Mouse (Mus musculus) retina, postnatal 1 day (tissue): ENCODE data around the gene Rnf227.
"Not testable (repeated sequence)": the region's sequence is repeated elsewhere in the genome, so short reads cannot be mapped to it uniquely, and the experiment has no call there.

Experiments used
- DNase-seq: peaks from one replicate; pipeline ENCODE4 v3.0.0-alpha.2; 2012

Rnf227 gene

DNA sequence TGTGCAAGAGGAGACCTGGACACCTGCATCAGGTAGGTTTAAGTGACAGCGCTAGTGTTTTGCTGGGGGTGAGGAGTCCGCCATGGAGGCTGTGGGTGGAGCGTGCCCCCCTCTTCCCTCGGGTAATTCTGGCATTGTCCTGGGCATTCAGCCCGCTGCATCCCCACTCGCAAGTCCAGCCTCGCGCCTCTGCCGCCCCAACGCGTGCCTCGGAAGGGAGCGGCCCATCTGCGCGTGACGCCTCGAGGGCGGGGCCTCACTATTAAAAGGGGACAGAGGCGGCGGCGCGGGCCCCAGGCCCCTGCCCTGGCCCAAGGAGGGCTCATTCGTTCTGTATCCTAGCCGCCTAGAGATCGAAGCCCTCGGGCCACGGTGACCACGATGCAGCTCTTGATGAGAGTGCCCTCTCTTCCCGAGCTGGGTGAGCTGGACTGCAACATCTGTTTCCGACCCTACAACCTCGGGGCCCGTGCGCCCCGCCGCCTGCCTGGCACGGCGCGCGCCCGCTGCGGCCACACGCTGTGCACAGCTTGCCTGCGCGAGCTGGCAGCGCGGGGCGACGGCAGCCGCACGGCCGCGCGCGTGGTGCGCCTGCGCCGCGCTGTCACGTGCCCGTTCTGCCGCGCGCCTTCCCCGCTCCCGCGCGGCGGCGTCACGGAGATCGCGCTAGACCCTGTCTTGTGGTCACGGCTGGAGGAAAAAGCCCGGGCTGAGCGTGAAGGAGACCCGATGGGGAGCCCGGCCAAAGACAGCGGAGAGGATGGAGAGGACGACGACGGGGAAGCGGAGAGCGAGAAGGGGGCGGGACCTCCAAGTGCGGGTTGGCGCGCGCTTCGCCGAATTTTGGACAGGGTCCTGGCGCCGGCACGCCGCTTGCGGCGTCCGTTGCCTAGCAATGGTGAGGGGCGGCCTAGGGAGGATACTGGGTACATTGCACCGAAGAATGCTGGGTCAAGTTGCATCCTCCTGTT, at the start of gene Rnf227:
TSS of gene Rnf227 (plus strand) at position 301 of the 971 bp plus-strand sequence.
- DNase-seq: peak; percentile 91

DNA sequence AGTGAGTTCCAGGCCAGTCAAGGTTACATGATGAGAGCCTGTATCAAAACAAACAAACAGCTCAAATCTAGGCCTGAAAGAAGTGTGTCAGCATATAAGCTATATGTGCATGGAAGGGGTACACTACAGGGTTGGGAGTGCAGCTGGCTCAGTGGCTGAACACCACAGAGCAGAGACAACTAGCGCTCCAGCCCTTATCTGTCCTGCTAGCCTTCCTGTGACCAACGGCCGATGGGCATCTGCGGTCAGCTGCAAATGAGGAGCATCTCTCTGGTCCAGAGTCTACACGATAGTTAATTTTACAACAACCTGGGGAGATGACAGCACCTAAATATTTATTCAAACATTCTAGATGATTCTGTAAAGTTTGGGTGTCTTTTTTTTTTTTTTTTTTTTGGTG, 49.1 kb upstream of the Rnf227 start:
- DNase-seq: no peak

DNA sequence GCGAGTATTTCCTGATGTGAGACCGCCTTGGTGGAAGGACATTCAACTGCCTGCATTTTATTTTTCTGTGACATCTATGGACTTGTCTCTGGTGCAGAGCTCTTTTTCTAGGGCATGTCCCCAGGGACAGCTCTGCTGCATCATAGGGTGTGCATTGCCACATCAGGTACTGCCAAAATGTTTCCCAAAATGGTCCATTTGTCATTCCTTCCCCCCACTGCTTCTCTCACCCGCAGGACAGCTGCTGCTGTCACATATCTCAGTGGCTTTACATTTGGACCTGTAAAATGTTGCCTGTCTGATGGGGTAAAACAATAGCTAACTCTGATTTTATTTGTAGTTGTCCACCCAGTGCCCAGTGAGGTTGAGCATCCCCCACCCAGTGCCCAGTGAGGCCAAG, 45.0 kb upstream of the Rnf227 start:
- DNase-seq: no peak

DNA sequence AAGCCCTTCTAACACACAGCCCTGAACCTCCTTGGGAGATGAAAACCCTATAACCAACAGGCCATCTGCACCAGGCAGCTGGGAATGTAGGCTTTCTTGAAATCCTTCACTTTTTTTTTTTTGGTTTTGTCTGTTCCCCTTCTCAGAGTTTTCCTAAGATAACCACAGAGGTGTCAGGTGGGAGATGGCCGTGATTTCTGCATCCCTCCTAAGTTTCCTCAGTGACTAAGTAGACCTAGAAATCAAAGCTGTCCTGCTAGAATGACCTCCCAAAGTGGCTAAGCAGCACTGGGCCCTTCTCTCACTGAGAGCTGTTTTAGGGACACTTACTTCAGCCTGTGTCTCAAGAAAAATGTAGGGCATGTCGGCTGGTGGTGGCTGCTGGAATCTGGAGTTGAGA, 42.5 kb upstream of the Rnf227 start:
- no peak for DNase-seq

DNA sequence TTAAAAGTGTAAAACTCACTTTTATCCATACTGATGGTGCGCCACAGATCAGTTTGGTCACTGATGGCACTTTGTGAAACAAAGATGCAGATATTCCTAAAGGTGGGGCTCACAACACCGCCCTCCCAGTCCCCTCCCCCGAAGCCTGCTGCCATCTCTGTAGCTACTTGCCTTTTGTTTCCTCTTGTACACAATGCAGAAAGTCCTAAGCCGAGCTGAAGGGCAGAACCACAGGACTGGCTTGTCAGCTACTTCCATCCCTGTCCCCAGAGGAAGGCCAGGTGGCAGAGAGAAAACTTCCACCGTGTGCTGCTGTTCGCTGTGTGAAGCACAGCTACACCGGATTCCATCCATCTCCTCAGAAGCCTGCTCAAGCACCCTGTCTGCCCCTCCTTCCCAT, 42.0 kb upstream of the Rnf227 start:
- no peak for DNase-seq

DNA sequence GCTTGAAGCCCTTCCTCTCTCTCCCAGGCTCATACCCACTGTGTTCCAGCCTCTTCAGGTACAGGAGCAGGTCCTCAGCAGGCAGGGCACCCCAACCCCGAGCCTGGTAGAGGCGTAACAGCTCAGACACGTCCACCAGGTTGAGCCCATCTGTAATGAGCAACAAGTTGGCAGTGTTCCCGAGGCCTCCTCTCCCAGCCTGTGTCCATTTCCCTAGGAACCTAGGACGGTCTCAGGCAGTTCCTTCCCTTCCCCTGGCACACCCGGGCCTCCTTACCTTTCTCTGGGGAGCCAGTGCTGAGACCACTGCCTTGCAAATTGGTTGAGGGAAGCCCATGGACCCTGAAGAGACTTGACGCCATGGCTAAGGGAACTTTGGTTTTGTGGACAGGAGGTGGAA, 37.4 kb upstream of the Rnf227 start:
- no peak for DNase-seq

DNA sequence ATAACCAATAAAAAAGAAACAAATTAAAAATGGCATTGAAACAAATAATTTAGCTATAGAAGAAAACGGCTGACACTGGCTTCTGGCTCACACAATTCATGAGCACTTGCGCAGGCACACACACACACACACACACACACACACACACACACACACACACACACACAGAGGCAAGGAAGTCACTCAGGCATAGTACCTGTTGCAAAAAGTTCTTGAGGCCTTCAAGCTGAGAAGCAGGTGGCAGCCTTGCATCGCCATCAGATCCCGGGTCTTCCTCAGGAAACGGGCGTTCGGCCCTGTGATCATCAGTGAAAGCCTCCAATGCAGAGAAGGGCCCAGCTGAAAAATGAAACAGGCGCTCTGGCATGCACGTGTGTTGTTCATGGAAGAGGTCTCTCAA, 35.0 kb upstream of the Rnf227 start:
- DNase-seq: no peak

DNA sequence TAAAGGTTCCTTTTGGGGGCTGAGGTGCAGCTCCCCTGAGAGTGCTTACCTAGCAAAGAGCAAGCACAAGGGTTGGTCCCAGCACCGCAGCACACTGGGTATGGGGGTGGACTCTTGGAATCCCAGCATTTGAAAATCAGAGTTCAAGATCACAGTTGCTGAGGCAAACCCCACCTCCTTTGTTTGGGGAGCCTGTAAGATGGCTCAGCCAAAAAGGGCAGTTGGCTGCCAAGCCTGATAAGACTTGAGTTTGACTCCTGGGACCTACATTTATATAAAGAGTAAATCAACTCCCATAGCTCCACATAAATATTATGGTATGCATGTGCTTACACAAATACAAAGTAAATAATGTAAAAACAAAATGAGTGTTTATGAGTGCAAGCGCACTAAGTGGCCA, 34.2 kb upstream of the Rnf227 start:
- DNase-seq: no peak

DNA sequence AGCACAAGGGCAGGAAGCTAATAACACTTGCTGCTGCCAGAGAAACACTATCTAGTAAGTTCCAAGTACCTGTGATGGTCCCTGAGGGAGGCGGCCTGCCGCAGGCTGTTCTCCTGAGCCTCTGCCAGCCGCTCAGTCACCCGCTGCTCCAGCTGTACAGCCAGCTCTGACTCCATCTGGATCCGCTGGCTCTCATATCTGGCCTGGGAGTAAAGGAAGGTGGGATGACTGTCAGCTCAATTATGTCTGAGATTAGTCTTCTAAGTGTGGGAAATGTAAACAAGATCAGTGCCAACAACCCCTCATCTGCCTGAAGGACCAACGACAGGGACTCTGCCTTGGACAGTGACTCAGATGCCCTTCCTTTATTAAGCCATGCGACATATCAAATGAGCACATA, 29.0 kb upstream of the Rnf227 start:
- DNase-seq: peak; percentile 63

DNA sequence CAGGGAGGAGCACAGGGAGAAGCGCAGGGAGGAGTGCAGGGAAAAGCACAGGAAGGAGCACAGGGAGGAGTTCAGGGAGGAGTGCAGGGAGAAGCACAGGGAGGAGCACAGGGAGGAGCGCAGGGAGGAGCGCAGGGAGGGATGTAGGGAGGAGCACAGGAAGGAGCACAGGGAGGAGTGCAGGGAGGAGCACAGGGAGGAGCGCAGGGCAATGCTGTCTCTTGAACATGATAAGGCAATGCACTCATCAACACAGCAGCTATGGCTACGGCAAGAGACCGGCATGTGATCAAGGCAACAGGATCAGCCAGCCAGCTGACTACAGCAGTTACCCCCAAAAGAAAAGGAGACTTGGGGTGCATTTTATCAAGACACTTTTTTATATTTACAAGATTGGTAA, 23.9 kb upstream of the Rnf227 start:
- DNase-seq: no peak

DNA sequence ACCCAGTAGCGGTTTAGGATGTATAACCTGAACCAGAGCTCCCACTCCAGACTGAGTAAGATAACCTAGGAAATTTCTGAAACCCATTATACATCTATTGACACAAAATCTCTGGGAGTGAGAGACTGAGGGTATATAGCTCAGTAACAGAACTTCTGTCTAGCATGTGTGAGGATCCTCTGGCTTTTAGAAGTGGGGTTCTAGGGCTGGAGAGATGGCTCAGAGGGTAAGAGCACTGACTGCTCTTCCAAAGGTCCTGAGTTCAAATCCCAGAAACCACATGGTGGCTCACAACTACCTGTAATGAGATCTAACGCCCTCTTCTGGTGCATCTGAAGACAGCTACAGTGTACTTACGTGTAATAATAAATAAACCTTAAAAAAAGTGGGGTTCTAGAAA, 22.3 kb upstream of the Rnf227 start:
- DNase-seq: not testable (repeated sequence)

DNA sequence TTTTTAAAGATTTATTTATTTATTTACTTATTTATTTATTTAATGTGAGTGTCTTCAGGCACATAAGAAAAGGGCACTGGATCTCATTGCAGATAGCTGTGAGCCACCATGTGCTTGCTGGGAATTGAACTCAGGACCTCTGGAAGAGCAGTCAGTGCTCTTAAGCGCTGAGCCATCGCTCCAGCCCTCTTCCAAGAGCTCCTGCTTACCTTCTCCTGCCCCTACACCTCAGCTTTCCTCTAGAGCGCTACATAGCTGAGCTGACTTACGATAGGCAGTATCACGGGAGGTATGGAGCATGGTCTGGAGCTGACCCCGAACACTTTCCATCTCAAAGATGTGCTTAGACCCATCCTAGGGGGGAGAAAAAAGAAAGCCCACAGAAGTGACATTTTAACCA, 18.7 kb upstream of the Rnf227 start:
- DNase-seq: no peak

DNA sequence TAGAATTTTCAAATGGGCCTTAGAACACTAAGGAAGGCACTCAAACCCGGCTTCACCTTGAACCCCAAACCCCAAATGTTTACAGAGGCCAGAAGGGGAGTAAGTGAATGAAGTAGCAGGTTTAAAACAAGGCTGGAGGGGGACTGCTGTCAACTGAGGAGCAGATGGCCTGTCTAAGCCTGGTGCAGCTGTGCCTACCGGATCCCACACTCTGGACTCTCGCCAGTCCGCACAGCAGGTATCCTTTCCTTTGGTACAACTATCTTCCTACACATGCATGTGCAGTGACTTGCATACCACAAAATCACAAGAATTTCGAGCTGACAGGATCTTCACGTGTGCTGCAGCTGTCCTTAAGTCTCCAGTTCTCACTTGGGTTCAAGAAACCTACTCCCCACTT, 18.3 kb upstream of the Rnf227 start:
- DNase-seq: peak; percentile 62

DNA sequence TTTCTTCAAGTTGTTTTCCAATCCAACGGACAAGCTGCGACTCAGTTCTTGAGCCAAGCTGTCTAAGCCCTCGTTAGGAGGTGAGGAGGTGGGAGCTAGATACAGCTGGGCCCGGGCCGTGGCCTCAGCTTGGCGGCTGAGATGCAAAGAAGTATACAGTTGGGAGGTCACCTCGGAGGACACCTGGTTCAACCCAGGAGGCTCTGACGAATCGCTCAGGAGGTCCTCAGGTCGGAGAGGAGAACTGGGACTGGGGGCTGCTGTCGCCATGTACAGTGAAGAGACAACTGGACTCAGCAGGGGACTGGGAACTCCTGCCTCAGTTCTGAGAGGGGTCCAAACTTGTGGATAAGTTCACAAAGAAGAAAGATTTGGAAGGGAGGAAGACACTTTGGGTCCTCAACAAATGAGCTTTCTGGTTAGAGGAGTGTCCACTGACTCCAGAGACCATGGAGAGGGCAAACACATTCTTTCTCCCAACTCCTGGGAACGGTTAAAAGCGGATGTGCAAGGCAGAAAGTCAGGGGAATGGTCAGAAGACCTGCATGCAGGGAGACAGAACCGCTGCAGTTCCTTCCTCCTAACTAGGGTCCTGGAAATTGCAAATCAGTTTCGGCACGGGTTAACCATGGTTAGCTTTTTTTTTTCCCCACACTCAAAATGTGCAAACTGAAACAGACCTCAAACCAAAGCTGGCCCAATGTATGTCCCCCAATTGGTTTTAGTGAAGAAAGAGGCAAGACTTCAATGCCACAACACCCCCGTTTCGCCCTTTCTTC, 17.4 kb upstream of the Rnf227 start:
- DNase-seq: peak; percentile 29

DNA sequence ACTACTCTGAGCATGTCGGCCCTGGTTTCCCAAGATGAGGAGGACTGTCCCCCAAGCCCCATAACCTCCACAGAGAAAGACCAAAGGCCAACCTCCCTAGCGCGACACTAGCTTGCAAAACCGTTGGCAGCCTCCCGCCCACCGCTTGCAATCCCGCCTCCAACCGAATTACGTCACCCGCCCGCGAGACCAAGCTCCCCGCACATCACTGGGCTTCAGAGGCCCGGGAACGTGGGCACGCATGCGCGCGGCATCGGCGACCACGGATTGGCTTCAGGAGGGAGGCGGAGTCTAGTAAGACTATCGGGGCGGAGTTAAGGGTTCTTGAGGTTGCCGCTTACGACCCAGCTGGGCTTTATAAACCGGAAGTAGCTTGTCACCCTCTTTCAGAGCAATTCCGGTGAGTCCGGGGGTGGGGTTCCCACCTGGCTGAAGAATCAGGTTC, 16.6 kb upstream of the Rnf227 start, which contains the start of the genes Cntrob and Trappc1:
TSS of gene Cntrob (minus strand) at position 109 of the 445 bp plus-strand sequence.
TSS of gene Trappc1 (plus strand) at position 314 of the 445 bp plus-strand sequence.
- peak; percentile 99 for DNase-seq

DNA sequence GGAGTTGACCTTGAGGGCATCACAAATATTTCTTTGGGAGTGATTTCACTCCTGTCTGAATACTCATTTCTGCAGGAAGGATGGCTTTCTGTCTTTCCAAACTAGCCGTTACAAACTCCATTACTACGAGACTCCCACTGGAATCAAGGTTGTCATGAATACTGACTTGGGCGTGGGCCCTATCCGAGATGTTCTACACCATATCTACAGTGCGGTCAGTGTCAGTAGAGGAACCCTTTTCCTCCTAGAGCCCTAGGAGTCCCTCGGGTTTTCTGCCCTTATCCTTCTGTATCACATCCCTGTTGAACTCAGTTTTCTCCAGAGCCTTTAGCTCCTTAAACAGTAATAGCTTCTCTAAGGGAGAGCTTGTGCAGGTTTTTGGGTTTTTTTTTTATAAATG, 15.5 kb upstream of the Rnf227 start:
- DNase-seq: no peak

DNA sequence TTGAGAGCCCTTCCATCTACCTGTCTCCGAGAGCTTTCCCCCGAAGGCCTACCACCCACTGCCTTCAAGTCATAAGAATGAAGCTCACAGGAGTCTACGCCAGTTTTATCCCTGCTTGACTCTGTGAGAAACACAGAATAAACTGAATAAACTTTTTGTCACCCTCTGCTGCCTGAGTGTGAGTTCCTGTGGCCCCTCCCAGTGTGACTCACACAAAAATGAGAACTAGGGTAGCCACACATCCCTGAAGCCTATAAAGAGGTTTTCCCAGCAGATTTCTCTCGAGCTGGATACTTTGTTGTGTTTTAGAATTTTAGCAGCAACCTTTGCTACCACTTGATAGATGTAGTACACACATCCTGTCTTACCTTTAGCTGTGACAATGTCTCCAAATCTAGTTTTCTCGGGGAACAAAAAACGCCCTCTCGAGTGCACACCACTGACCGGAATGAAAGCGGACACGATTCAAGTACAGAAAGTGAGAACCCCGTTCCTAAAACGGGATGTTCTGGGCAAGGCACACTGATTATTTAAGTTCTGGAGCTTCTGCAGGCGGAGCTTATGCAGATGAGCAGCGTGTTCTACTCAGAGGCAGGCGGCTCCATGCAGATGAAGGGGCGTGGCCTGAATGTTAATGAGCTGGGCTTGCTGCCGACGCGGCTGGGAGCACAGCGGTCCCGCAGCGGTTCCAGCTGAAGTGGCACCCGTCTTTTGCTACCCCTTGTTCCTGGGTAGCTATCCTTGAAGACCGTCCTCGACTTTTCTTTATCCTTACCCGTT, 14.4 kb upstream of the Rnf227 start, which contains the start of gene Kcnab3:
TSS of gene Kcnab3 (plus strand) at position 631 of the 780 bp plus-strand sequence.
- DNase-seq: peak; percentile 93

DNA sequence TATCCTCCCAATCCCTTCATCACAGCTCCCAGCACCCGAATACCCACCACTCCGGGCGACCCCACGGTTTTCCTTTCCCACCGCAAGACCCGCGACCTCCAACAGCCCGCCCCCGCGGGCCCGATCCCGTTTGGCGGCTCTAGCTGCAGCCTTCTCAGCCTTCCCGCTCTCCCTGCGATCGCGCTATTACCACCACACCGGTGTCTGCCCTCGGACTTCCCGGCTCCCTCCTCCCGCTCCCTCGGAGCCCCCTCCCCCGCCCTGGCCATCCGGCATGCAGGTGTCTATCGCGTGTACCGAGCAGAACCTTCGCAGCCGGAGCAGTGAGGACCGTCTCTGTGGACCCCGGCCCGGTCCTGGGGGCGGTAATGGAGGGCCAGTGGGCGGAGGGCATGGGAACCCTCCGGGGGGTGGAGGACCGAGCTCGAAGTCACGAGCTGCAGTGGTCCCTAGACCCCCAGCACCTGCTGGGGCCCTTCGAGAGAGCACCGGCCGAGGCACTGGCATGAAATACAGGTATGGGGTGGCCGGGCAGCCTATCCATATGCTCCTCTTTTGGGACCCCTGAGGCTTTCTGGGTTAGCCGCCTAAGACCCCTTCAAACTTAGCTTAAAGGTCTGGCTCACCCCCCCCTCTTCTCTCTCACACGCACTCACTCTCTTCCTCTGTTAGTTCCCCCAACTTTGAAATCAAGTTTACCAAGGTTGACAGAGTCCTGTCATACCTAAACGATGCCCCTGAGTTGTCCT, 13.7 kb upstream of the Rnf227 start:
- no peak for DNase-seq

DNA sequence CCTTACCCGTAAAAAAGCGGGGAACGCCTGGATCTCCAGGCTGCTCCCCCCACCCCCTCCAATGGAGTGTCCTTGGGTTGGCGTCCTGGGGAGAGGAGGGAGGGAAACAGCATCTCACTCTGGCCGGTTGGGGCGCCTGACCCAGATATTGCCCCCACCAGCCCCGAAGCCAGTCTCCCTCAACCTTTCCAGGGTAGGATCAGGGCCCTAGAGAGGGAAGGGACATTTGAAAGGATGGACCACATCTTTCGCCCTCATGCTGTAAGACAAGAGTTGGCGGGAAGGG, 13.2 kb upstream of the Rnf227 start:
- peak; percentile 38 for DNase-seq

DNA sequence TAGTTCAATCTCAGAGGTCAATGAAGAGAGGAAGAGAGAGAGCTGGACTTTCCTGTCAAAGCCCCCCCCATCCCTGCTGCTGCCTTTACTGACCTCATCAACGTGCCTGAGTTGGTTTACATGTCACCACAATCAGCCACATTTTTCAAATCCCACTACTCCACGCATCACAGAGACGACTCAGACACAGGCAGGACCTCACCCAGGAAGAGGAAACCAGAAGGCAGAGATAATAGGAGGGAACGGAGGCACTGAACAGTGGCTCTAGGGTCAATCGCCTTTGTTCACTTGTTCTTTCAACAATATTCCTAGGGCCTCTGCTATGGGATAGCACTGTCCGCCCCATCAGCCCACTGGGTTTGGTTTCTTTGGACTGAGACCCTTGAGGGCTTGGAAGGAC, 12.6 kb upstream of the Rnf227 start:
- no peak for DNase-seq

DNA sequence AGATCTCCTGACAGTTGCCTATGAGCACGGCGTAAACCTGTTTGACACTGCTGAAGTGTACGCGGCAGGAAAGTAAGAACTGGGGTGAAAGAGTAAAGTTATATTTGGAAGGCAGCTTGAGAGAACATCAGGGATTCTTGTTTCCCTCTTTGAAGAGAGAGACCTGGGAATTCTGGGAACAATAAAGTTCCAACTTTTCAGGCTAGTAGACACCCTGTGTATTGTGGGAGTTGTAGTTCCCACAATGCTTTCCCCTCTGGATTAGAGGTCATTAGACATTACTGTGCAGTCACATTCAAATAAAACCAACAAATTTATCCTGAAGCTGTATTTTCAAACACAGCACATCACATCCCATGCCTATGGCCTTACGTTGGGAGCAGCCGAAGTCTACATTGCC, 11.7 kb upstream of the Rnf227 start:
- DNase-seq: no peak

DNA sequence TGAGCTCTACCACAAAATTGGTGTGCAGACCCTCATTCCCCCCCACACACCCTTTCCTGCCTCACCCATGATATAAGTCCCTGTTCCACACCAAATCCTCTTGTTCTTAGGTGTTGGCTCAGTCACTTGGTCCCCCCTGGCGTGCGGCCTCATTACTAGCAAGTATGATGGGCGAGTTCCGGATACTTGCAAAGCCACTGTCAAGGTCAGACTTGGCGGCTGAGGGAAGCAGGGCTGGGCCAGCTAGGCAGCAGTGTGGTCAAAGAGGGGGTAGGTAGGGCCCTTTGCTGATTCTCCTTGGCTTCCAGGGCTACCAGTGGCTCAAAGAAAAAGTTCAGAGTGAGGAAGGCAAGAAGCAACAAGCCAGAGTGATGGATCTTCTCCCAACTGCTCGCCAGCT, 9.1 kb upstream of the Rnf227 start:
- no peak for DNase-seq
